Mouse (Mus musculus): ENCODE results near the gene Kcnmb1.

The Kcnmb1 gene

GRCm38 (mm10) chr11:33962688-33963407 is at the start of gene Kcnmb1:
Gene Kcnmb1 (plus strand): TSS chr11:33963013.
- peak; percentile 76 for DNase-seq

GRCm38 (mm10) chr11:33913061-33913460 is 49.8 kb upstream of the Kcnmb1 start:
- no peak for DNase-seq

GRCm38 (mm10) chr11:33914216-33914615 is 48.6 kb upstream of the Kcnmb1 start:
- no peak for DNase-seq

GRCm38 (mm10) chr11:33917574-33917973 is 45.2 kb upstream of the Kcnmb1 start:
- DNase-seq, result peak; percentile 72

GRCm38 (mm10) chr11:33918424-33918823 is 44.4 kb upstream of the Kcnmb1 start:
- no peak for DNase-seq

GRCm38 (mm10) chr11:33919826-33920225 is 43.0 kb upstream of the Kcnmb1 start:
- DNase-seq, result no peak

- DNase-seq, result peak; percentile 36
These were observed 41.4 kb upstream of the Kcnmb1 start for GRCm38 (mm10) chr11:33921451-33921850.

- no peak for DNase-seq
These were observed 39.8 kb upstream of the Kcnmb1 start for GRCm38 (mm10) chr11:33923031-33923430.

GRCm38 (mm10) chr11:33925778-33926177 is 37.0 kb upstream of the Kcnmb1 start:
- DNase-seq, result no peak

GRCm38 (mm10) chr11:33926551-33926950 is 36.3 kb upstream of the Kcnmb1 start:
- no peak for DNase-seq

GRCm38 (mm10) chr11:33927321-33927720 is 35.5 kb upstream of the Kcnmb1 start:
- DNase-seq, result no peak

- DNase-seq, result no peak
These were observed 35.0 kb upstream of the Kcnmb1 start for GRCm38 (mm10) chr11:33927836-33928235.

GRCm38 (mm10) chr11:33928658-33929057 is 34.2 kb upstream of the Kcnmb1 start:
- peak; percentile 57 for DNase-seq

- no peak for DNase-seq
These were observed 33.4 kb upstream of the Kcnmb1 start for GRCm38 (mm10) chr11:33929412-33929811.

- DNase-seq, result peak; percentile 43
These were observed 30.9 kb upstream of the Kcnmb1 start for GRCm38 (mm10) chr11:33931836-33932385.

- DNase-seq, result no peak
These were observed 30.3 kb upstream of the Kcnmb1 start for GRCm38 (mm10) chr11:33932386-33933111.

- DNase-seq, result no peak
These were observed 28.5 kb upstream of the Kcnmb1 start for GRCm38 (mm10) chr11:33934286-33934685.

- DNase-seq, result no peak
These were observed 25.2 kb upstream of the Kcnmb1 start for GRCm38 (mm10) chr11:33937641-33938040.

GRCm38 (mm10) chr11:33938561-33939274 is 24.1 kb upstream of the Kcnmb1 start:
- DNase-seq, result no peak

- DNase-seq, result no peak
These were observed 23.2 kb upstream of the Kcnmb1 start for GRCm38 (mm10) chr11:33939456-33940113.

GRCm38 (mm10) chr11:33943565-33943964 is 19.2 kb upstream of the Kcnmb1 start:
- no peak for DNase-seq

- DNase-seq, result peak; percentile 54
These were observed 18.6 kb upstream of the Kcnmb1 start for GRCm38 (mm10) chr11:33944067-33944785.

Data from retina, postnatal 1 day (tissue).